Mouse (Mus musculus) bone marrow, adult 2 months (tissue): ENCODE data around the gene Pspc1. TPM values are rescaled to one million over a fixed set of nuclear protein-coding genes. Genes with fewer than 3 reads are reported as not detected.

Experiments used
- H3K27ac ChIP-seq: fragments of 200-500 bp; 2 replicates; pipeline ENCODE4 v1.5.1; 2012; ENCODE audit warnings: low read depth, mild to moderate bottlenecking, control low read depth, inconsistent platforms, low read length; ENCODE audit not compliant: control insufficient read depth, poor library complexity, insufficient read depth
- H3K4me1 ChIP-seq: fragments of 200-500 bp; 2 replicates; pipeline ENCODE4 v1.6.1; 2011; ENCODE audit warnings: low read length; ENCODE audit not compliant: control insufficient read depth, insufficient read depth
- H3K4me3 ChIP-seq: fragments of 200-500 bp; replicated peaks from 2 replicates; pipeline ENCODE3; 2011; ENCODE audit warnings: mild to moderate bottlenecking, low read depth, low read length, control low read depth; ENCODE audit not compliant: control insufficient read depth
- CTCF ChIP-seq: fragments of 200-500 bp; IDR thresholded peaks from 2 replicates; pipeline ENCODE4 v1.5.1; 2011; ENCODE audit warnings: low read length, control low read depth; ENCODE audit not compliant: control insufficient read depth, insufficient read depth
- POLR2A ChIP-seq: fragments of 200-500 bp; IDR thresholded peaks from 2 replicates; pipeline ENCODE4 v1.6.1; 2011; ENCODE audit warnings: low read depth, mild to moderate bottlenecking, control low read depth, low read length, borderline replicate concordance; ENCODE audit not compliant: control insufficient read depth
- WGBS: fragments of 180-500 bp; shearing (Covaris S2); methylation state at CpG from one replicate; pipeline ENCODE4 v1.1.7; 2018; 5-methylcytosine and 5-hydroxymethylcytosine counted together
- polyA plus RNA-seq: library from polyadenylated mRNA; stranded (reverse); fragments of >200 nt; gene quantifications from 2 replicates; pipeline ENCODE4 v1.2.4, GENCODE M21; 2011; ENCODE audit warnings: low replicate concordance; ENCODE audit not compliant: missing spikeins, insufficient read depth, insufficient read length

Pspc1 gene
- polyA plus RNA-seq, 1 experiment: 21.8 TPM

GRCm38 (mm10) chr14:56685426-56685825 lies 92.7 kb downstream of the Pspc1 start:
- H3K4me3 ChIP-seq: no peak overlapping the region
- 70% methylated on average over 1 of the region's 1 CpGs for WGBS
- H3K4me1 ChIP-seq: no peaks in the 10 kb centered on the region
- no peak for TF ChIP-seq CTCF
- TF ChIP-seq POLR2A: no peak
- no peak overlapping the region for H3K27ac ChIP-seq

Other genes with a start within 250 kb of the Pspc1 start
- gene Cenpj, start 202.9 kb downstream of the Pspc1 start, polyA plus RNA-seq: 9.5 and 21.1 TPM in 2 replicates
- gene Parp4, start 202.7 kb downstream of the Pspc1 start, polyA plus RNA-seq: 12.8 and 28.4 TPM in 2 replicates
- gene Mphosph8, start 110.1 kb downstream of the Pspc1 start, polyA plus RNA-seq: 14.0 and 16.8 TPM in 2 replicates
- gene Zmym5, start 33.4 kb upstream of the Pspc1 start, polyA plus RNA-seq: 9.2 and 17.4 TPM in 2 replicates
- gene Zmym2, start 108.3 kb upstream of the Pspc1 start, polyA plus RNA-seq: 10.1 and 15.5 TPM in 2 replicates